Mouse (Mus musculus) spleen, adult 2 months (tissue): ENCODE results near the gene Lingo3.

ENCODE experiments used
- CTCF ChIP-seq: fragments of 200-500 bp; IDR thresholded peaks from 2 replicates; pipeline ENCODE4 v1.5.1; 2011; ENCODE audit warnings: mild to moderate bottlenecking, inconsistent platforms; ENCODE audit not compliant: insufficient read depth, insufficient read length, insufficient replicate concordance; ENCODE audit errors: extremely low read depth
- POLR2A ChIP-seq: fragments of 200-500 bp; IDR thresholded peaks from 2 replicates; pipeline ENCODE4 v1.6.1; 2011; ENCODE audit warnings: low read depth, low read length, inconsistent platforms

GRCm38 (mm10) chr10:80827063-80827869 lies 16.6 kb downstream of the Lingo3 start:
- no peak for TF ChIP-seq CTCF
- TF ChIP-seq POLR2A = no peak
